Mouse (Mus musculus) ES-E14 (cell line): Measurements from ENCODE around the gene Kat6b. TPM values are rescaled to one million over a fixed set of nuclear protein-coding genes. Genes with fewer than 3 reads are reported as not detected.

Experiments
- DNase-seq: peaks from one replicate; pipeline ENCODE4 v3.0.0-alpha.2; 2013; ENCODE audit warnings: low read depth, low spot score
- H3K27ac ChIP-seq: 2 replicates; pipeline ENCODE4 v1.5.1; 2012; ENCODE audit warnings: low read depth, mild to moderate bottlenecking, low read length, moderate library complexity, mixed read lengths; ENCODE audit not compliant: poor library complexity, insufficient read depth, severe bottlenecking
- H3K36me3 ChIP-seq: 2 replicates; pipeline ENCODE4 v1.6.1; 2012; ENCODE audit warnings: mild to moderate bottlenecking, low read length, moderate library complexity, mixed read lengths; ENCODE audit not compliant: control insufficient read depth, poor library complexity, insufficient read depth, severe bottlenecking
- H3K4me1 ChIP-seq, 2 experiments: fragments of 150-350 bp in 1 of 2; sonication (generic) in 1 of 2; 2 replicates each; pipeline ENCODE4 v1.6.1; 2012; ENCODE audit warnings: low read length in 2 of 2, mild to moderate bottlenecking in 1 of 2, mixed read lengths in 1 of 2; ENCODE audit not compliant: control insufficient read depth in 2 of 2, insufficient read depth in 2 of 2, poor library complexity in 1 of 2
- H3K4me3 ChIP-seq, 2 experiments: fragments of 150-350 bp in 1 of 2; sonication (generic) in 1 of 2; 2 replicates each; pipeline ENCODE4 v1.5.1; 2012; ENCODE audit warnings: low read length in 2 of 2, low read depth in 1 of 2, mild to moderate bottlenecking in 1 of 2, mixed read lengths in 1 of 2; ENCODE audit not compliant: insufficient read depth in 1 of 2, poor library complexity in 1 of 2, severe bottlenecking in 1 of 2
- H3K9ac ChIP-seq: 2 replicates; pipeline ENCODE4 v1.6.1; 2012; ENCODE audit warnings: low read depth, mild to moderate bottlenecking, low read length, mixed read lengths; ENCODE audit not compliant: poor library complexity, insufficient read depth, severe bottlenecking
- H3K9me3 ChIP-seq: fragments of 150-350 bp; sonication (generic); 2 replicates; pipeline ENCODE4 v1.6.1; 2012; ENCODE audit warnings: low read depth, mild to moderate bottlenecking, low read length; ENCODE audit not compliant: control insufficient read depth, insufficient read depth
- CHD2 ChIP-seq: IDR thresholded peaks from 2 replicates; pipeline ENCODE4 v1.6.1; 2014; ENCODE audit warnings: mild to moderate bottlenecking, low read depth, low read length, inconsistent platforms
- HCFC1 ChIP-seq: IDR thresholded peaks from 2 replicates; pipeline ENCODE4 v1.6.1; 2012; ENCODE audit warnings: low read length, inconsistent platforms, borderline replicate concordance; ENCODE audit not compliant: insufficient read depth
- MAFK ChIP-seq: IDR thresholded peaks from 2 replicates; pipeline ENCODE4 v1.6.1; 2014; ENCODE audit warnings: mild to moderate bottlenecking, low read depth, low read length, inconsistent platforms; ENCODE audit not compliant: insufficient read depth
- ZC3H11A ChIP-seq: IDR thresholded peaks from 2 replicates; pipeline ENCODE4 v1.6.1; 2012; ENCODE audit warnings: low read depth, mild to moderate bottlenecking, inconsistent platforms, low read length, borderline replicate concordance
- ZNF384 ChIP-seq: IDR thresholded peaks from 2 replicates; pipeline ENCODE4 v1.6.1; 2012; ENCODE audit warnings: low read depth, low read length, inconsistent platforms
- in situ Hi-C, 2 experiments: fragments of 600-800 bp; cut with MboI; formaldehyde crosslinking; loops; one replicate each; pipeline ENCODE4 v1.15.1; 2025; ENCODE audit warnings: low sequenced_read_pairs in 2 of 2, inconsistent platforms in 1 of 2; ENCODE audit not compliant: unreplicated experiment in 2 of 2
- total RNA-seq: library from RNA; depleted of rRNA; stranded (reverse); fragments of 300-350 nt; gene quantifications from 2 replicates; pipeline ENCODE4 v1.2.3, GENCODE M21; 2012

The Kat6b gene
- total RNA-seq, 1 experiment = 172 TPM

GRCm38 (mm10) chr14:21659155-21659554 is 177.9 kb downstream of the Kat6b start:
- Histone ChIP-seq H3K4me3 (no peak overlapping the region), H3K4me1 (peaks cover 0 to 4% of the 10 kb centered on the region in 2 experiments; a peak in 2 of 4 replicates), H3K36me3 (peaks cover 43% of the 10 kb centered on the region), H3K9me3 (no peaks in the 10 kb centered on the region), H3K9ac (no peak overlapping the region), H3K27ac (no peak overlapping the region)
- in situ Hi-C loops = loop anchor here in 1 of 2 experiments (25.0 kb wide), 1 partner anchor 522 kb away; no protein-coding TSS in a partner anchor
- TF ChIP-seq ZNF384 = no peak
- TF ChIP-seq MAFK = no peak
- no peak for TF ChIP-seq ZC3H11A
- TF ChIP-seq HCFC1 = no peak
- no peak for TF ChIP-seq CHD2
- no peak for DNase-seq

- no peak overlapping the region for H3K9ac ChIP-seq
- H3K4me3 ChIP-seq = no peak overlapping the region
- in situ Hi-C loops = loop anchor here in 1 of 2 experiments (25.0 kb wide), 1 partner anchor 522 kb away; no protein-coding TSS in a partner anchor
- no peaks in the 10 kb centered on the region for H3K9me3 ChIP-seq
- H3K27ac ChIP-seq = no peak overlapping the region
- peaks cover 41% of the 10 kb centered on the region for H3K36me3 ChIP-seq
- no peak for TF ChIP-seq MAFK
- no peak for TF ChIP-seq ZNF384
- TF ChIP-seq CHD2 = no peak
- no peak for TF ChIP-seq HCFC1
- 0 out of 2 replicates have a peak, but pooled peaks have one; percentile 10 for TF ChIP-seq ZC3H11A
- peaks cover 0 to 4% of the 10 kb centered on the region in 2 experiments; a peak in 2 of 4 replicates for H3K4me1 ChIP-seq
- peak; percentile 66 for DNase-seq
These were observed 178.4 kb downstream of the Kat6b start for GRCm38 (mm10) chr14:21659652-21660051.

DNA sequence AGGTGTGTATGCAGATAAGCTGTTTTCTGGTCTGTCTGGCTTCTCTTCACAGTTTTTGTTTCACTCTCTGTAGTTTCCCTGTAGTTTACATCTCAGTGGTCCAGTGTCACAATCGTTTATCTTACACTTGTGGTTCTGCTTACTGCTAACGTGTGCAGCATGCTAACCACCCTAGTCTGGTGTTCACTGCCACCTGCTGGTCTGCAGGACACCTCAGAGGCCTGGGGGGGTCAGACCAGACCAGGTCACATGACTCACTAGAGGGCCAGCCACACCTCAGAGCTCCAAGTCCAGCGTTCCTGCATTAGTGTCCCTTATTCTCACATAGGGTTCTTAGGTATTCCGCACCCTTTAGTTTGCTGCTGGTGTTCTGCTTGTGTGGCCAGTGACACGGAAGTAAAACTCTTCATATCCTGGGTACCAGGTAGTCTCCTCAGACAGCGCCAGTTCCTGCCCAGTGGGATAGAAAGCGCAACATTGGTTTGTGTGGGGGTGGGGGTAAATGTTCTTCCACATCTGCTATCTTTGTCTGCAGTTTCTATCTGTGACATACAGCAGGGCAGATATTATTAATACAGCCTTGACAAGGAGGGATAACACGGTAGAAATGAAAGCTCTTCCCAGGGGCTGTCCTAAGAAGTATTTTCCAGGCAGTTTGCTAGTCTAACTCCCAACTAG is 181.4 kb downstream of the Kat6b start:
- no peaks in the 10 kb centered on the region for H3K9me3 ChIP-seq
- no peak overlapping the region for H3K4me3 ChIP-seq
- no peak for TF ChIP-seq MAFK
- TF ChIP-seq HCFC1 = no peak
- TF ChIP-seq CHD2 = no peak
- no peak for TF ChIP-seq ZC3H11A
- TF ChIP-seq ZNF384 = no peak
- peaks cover 51% of the 10 kb centered on the region for H3K36me3 ChIP-seq
- H3K27ac ChIP-seq = no peak overlapping the region
- in situ Hi-C loops = loop anchor here in 1 of 2 experiments (25.0 kb wide), 1 partner anchor 525 kb away; no protein-coding TSS in a partner anchor
- DNase-seq = no peak
- peaks cover 0 to 2% of the 10 kb centered on the region in 2 experiments; a peak in 1 of 4 replicates for H3K4me1 ChIP-seq
- H3K9ac ChIP-seq = no peak overlapping the region

DNA sequence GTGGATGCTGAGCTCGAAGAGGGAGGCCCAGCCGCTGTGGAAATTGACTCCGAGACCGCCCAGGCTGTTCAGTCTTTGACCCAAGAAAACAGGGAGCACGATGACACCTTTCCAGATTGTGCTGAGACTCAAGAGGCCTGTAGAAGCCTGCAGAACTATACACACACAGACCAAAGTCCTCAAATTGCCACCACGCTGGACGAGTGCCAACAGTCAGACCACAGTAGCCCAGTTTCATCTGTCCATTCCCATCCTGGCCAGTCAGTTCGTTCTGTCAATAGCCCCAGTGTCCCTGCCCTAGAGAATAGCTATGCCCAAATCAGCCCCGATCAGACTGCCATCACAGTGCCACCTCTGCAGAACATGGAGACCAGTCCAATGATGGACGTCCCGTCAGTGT is 188.0 kb downstream of the Kat6b start:
- H3K36me3 ChIP-seq = peaks cover 46% of the 10 kb centered on the region
- H3K27ac ChIP-seq = no peak overlapping the region
- H3K4me3 ChIP-seq = no peak overlapping the region
- H3K9ac ChIP-seq = no peak overlapping the region
- H3K9me3 ChIP-seq = no peaks in the 10 kb centered on the region
- TF ChIP-seq MAFK (no peak), ZNF384 (no peak), HCFC1 (no peak), ZC3H11A (no peak), CHD2 (no peak)
- in situ Hi-C loops = loop anchor here in 1 of 2 experiments (25.0 kb wide), 1 partner anchor 532 kb away; no protein-coding TSS in a partner anchor
- DNase-seq = no peak
- H3K4me1 ChIP-seq = peaks cover 4 to 21% of the 10 kb centered on the region in 2 experiments; a peak in 2 of 4 replicates
